Mouse (Mus musculus): ENCODE results near the gene Shc4. TPM values are rescaled to one million over a fixed set of nuclear protein-coding genes. Genes with fewer than 3 reads are reported as not detected.

The Shc4 gene
- polyA plus RNA-seq, 1 experiment from 2014 or later: 5.0 TPM

DNA sequence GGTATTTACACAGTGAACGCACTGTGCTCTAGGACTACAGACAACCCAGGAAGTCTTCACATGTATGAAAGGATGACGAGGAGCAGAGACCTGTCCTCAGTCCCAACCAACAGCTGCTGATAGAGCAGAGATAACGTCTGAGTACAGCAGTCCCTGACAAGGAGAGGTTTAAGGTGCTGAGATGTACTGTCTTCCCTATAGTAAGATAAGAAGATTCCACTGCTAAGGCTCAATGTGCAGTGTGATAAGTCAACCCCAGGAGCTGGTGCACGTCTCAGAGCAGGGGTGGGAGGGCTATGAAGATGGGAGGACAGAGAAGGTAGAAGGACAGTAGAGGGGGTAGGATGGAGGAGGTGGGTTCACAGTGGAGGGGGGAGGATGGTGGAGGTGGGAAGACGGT lies 142.9 kb downstream of the Shc4 start:
- no peak overlapping the region for H3K27ac ChIP-seq (ENCODE audit: low read depth, low read length)
- 91% methylated on average over 5 of the region's 5 CpGs for WGBS
- H3K36me3 ChIP-seq (ENCODE audit: control insufficient read depth, insufficient read depth, low read length): peaks cover 10% of the 10 kb centered on the region
- no peaks in the 10 kb centered on the region for H3K9me3 ChIP-seq (ENCODE audit: control insufficient read depth, low read length)
- H3K4me2 ChIP-seq (ENCODE audit: low read length): no peak overlapping the region
- no peaks in the 10 kb centered on the region for H3K27me3 ChIP-seq (replicated peaks; ENCODE audit: control insufficient read depth, insufficient read depth, low read length)
- no peak overlapping the region for H3K9ac ChIP-seq (ENCODE audit: low read depth, low read length)
- no peak overlapping the region for H3K4me3 ChIP-seq (ENCODE audit: low read length)
- H3K4me1 ChIP-seq (ENCODE audit: control insufficient read depth, insufficient read depth, low read depth, low read length): no peaks in the 10 kb centered on the region
- ATAC-seq: no peak

DNA sequence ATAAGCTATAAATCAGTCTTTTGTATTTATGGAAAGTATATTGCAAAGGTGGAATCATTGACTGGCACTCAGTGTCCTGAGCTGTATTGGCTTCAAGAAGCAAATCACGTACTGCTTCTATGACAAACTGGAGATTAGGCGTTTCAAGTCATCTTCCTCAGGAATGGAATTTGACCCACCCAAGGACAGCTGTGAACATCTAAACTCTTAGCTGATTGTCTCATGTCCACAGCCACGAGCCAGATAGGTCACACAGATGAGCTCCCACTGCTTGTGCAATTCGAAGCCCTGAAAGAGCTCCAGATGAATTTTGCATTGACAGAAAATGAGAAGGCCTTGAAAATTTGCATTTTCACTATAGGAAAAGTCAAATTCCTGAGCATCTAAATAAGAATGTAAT lies 146.3 kb downstream of the Shc4 start:
- no peak overlapping the region for H3K27ac ChIP-seq (ENCODE audit: low read depth, low read length)
- no peaks in the 10 kb centered on the region for H3K4me1 ChIP-seq (ENCODE audit: control insufficient read depth, insufficient read depth, low read depth, low read length)
- H3K9ac ChIP-seq (ENCODE audit: low read depth, low read length): no peak overlapping the region
- WGBS: 76% methylated on average over 4 of the region's 4 CpGs
- H3K9me3 ChIP-seq (ENCODE audit: control insufficient read depth, low read length): no peaks in the 10 kb centered on the region
- H3K36me3 ChIP-seq (ENCODE audit: control insufficient read depth, insufficient read depth, low read length): peaks cover 9% of the 10 kb centered on the region; the same call in 1 of the 2 replicates
- H3K4me2 ChIP-seq (ENCODE audit: low read length): no peak overlapping the region
- H3K27me3 ChIP-seq (replicated peaks; ENCODE audit: control insufficient read depth, insufficient read depth, low read length): no peaks in the 10 kb centered on the region
- H3K4me3 ChIP-seq (ENCODE audit: low read length): no peak overlapping the region
- no peak for ATAC-seq

Other genes starting within 250 kb of the Shc4 start
- gene Gm9913, start 219.1 kb downstream of the Shc4 start, polyA plus RNA-seq (2015; fragmentation: Nextera tagmentation; extraction: Ambion mirVana): 0.08 and 0.10 TPM in 2 replicates
- 2.1 and 3.6 TPM in 2 replicates for gene Fbn1, start 216.2 kb downstream of the Shc4 start, polyA plus RNA-seq (2015; fragmentation: Nextera tagmentation; extraction: Ambion mirVana)
- 2.4 and 3.0 TPM in 2 replicates for gene Cep152, start 99.0 kb downstream of the Shc4 start, polyA plus RNA-seq (2015; fragmentation: Nextera tagmentation; extraction: Ambion mirVana)
- gene Eid1, start 51.1 kb downstream of the Shc4 start, polyA plus RNA-seq (2015; fragmentation: Nextera tagmentation; extraction: Ambion mirVana): 373 and 390 TPM in 2 replicates
- gene Secisbp2l, start 58.7 kb upstream of the Shc4 start, polyA plus RNA-seq (2015; fragmentation: Nextera tagmentation; extraction: Ambion mirVana): 23.9 and 28.6 TPM in 2 replicates
- gene Galk2, start 135.0 kb upstream of the Shc4 start, polyA plus RNA-seq (2015; fragmentation: Nextera tagmentation; extraction: Ambion mirVana): 32.3 and 35.1 TPM in 2 replicates
- 57.7 and 58.3 TPM in 2 replicates for gene Cops2, start 135.0 kb upstream of the Shc4 start, polyA plus RNA-seq (2015; fragmentation: Nextera tagmentation; extraction: Ambion mirVana)